Mouse (Mus musculus): Measurements from ENCODE around the gene Lgals12.

Lgals12 gene

GRCm38 (mm10) chr19:7606801-7607689 is at the start of gene Lgals12:
Lgals12 (minus strand) TSS chr19:7607193.
- peak; percentile 32 to 65 for DNase-seq

- DNase-seq = no peak
Measured at GRCm38 (mm10) chr19:7648913-7649666, 42.1 kb upstream of the Lgals12 start.

DNA sequence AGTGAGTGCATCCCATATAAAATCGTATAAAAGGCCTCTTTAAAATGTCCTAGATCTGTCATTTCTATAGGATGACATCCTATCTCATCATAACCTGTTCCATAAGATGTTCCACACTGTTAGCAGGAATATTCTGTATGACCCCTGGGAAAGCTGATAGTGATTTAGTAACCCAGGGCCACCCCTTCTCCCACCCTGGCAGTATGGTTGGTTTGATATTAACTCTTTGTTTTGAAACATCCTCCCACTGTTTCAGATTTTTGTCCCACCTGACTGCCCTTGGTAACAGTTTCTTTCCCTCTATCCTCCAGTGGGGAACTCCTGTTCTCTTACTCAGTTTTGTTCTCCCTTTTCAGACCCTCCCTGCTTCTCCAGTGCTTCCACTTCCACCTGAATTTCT is 26.8 kb upstream of the Lgals12 start:
- DNase-seq = no peak

- no peak for DNase-seq
Measured at GRCm38 (mm10) chr19:7633021-7633420, 26.0 kb upstream of the Lgals12 start.

DNA sequence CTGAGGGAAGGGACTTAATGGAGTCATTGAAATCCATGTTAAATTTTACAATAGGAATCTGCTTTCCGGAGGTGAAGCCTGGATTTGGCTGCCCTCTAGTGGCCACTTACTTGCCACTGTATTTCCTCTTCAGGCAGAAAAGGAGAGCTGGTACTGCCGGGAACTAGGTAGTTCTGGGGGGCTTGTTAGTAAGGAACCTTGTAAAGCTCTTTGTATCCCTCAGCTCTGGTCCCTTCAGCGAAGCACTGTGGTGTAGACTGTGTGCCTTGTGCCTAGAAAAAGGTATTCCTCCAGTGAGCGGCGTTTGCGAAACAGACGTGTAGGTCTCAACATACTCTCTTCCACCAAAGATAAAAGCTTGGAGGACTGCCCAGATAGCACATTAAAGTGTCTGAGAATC is 10.7 kb upstream of the Lgals12 start:
- peak; percentile 74 to 82 for DNase-seq

- no peak for DNase-seq
Measured at GRCm38 (mm10) chr19:7617085-7617484, 10.1 kb upstream of the Lgals12 start.

- no peak for DNase-seq
Measured at GRCm38 (mm10) chr19:7616231-7616930, 9.4 kb upstream of the Lgals12 start.

GRCm38 (mm10) chr19:7613151-7613550 is 6.2 kb upstream of the Lgals12 start:
- DNase-seq = no peak

GRCm38 (mm10) chr19:7611942-7612757 is 5.2 kb upstream of the Lgals12 start, which contains the start of gene Hrasls5:
Hrasls5 (plus strand) TSS chr19:7612541.
- peak; percentile 13 to 47 for DNase-seq

DNA sequence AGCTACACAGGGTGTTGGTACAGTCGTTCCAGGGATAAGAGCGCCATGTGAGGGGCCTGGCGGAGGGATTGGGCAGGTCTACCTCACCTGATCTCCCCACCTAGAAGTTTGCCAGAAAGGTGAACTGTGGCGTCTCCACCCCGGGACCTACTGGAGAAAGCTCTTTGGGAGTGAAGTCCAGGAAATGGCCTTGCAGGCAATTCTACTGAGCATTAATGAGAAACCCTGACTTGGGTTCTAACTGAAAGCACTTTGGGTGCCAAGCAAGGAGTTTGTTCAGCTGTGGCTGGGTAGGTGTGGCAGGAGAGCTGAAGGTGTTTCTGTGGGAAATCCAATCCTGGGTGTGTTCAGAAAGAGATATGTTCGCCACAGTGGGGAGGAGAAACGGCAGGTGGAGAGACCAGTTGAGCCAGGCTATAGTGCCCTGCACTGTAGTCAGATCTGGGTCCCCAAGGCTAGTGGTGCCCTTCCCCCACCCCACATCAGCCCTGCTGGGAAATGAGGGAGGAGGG is 753 bp upstream of the Lgals12 start:
- no peak for DNase-seq

DNA sequence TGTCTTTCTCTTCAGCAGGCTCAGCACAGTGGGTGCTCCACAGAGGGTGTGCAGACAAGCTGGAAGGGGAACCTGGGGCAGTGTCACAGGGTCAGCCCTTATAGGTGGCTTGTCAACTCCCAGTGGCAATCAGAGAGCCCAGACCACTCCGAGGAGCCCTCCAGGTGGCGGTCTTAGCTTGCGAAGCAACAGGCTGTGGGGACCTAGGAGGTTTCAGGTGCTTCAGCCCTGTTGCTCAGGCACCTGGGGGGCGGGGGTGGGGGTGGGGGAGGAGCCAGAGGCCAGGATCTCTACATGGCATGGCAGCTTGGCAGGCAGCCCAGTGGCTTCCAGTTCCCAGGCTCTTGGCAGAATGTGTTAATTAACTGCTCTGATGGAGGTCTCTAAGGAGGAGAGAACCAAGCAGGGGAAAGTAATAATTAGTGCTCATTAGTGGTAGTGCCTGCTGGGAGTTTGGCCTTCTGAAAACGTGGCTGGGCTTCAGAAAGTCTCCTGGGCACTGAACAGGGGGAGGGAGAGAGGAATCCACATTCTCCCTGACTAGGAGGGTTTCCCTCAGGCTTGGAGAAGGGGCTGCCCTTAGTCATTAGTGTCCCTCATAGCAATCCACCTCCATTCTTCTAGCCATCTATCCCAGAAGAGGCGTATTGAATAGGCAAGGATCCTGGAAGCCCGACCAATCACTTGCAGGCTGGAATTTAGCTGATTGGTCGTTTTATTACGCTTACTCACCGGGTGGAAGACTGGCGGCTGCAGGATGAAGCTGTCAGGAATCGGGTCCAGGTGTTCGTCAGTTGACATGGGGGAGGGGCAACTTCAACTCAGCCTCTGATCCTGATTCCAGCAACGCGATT is 836 bp downstream of the Lgals12 start:
- peak; percentile 90 to 92 for DNase-seq

- no peak for DNase-seq
Measured at GRCm38 (mm10) chr19:7605013-7605412, 2.0 kb downstream of the Lgals12 start.

DNA sequence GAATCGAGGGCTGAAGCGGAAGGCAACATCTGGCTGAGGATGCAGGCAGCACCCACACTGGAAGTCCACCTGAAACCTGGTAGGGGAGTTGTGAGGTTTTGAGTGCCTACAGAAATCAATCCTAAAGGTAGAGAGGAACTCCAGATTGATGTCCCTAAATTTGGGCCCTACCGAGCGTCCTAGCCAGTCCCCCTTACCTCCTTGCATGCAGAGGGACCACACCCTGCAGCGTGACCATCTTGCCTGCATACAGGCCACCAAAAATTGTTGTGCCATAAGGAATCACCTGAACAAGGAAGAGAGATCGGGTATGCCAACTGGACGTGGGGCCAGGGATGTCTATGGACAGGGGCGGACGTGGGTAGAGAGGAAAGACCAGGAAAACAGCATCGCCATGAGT is 2.9 kb downstream of the Lgals12 start:
- no peak for DNase-seq

DNA sequence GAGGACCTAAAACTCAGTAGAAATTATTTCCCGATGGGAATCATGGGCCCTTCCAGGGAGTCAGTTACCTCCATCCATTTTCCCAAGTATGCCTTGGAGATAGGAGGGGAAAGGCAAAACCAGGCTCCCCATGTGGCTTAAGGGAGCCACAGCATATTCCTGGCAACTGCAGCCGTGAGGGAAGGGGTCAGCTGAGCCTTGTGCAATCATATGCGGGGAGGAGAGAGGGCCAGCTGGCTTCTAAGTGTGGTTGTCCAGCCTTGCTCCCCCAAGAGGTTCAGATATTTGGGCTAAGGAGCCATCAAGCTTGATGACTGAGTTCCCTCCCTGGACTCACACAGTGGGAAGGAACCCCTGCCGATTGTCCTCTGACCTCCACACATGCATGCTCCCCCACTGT is 5.4 kb downstream of the Lgals12 start:
- no peak for DNase-seq

DNA sequence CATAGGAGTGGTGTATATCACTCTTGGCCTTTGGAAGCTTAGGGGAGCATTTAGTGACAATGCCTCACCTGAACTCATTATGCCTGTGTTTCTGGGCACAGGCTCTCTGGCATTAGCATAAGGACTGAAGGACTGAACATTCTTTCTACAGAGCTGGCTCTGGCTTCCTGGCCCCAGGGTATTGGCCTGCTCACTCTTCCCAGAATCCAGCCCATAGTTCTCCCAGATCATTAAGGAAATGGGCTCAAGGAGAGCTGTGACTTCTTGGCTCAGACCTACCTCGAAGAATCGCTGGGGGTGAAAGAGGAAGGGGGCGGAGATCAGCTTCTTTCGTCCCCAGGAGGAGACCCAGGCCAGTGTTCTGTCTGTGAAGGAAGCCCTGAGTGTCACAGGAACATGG is 8.5 kb downstream of the Lgals12 start:
- DNase-seq = peak; percentile 31 to 58

DNA sequence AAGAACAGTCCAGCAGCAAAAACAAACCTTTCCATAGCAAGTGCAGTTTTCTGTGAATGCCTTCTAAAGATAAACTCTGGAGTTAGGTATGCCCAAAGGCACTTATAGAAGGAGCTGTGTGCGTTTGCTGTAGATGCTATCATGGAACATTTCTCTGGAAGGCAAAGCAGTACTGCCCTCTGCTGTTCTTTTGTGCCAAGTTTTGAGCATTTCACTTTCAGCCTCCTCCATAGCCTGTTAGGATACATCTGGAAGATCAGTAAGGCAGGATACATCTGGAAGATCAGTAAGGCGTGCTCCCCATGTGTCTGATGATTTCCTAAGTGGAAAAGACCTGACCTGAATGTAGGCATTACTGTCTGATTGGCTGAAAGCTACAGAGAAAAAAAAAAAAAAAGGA is 11.5 kb downstream of the Lgals12 start:
- peak in 1 of 2 experiments; percentile 64 for DNase-seq

DNA sequence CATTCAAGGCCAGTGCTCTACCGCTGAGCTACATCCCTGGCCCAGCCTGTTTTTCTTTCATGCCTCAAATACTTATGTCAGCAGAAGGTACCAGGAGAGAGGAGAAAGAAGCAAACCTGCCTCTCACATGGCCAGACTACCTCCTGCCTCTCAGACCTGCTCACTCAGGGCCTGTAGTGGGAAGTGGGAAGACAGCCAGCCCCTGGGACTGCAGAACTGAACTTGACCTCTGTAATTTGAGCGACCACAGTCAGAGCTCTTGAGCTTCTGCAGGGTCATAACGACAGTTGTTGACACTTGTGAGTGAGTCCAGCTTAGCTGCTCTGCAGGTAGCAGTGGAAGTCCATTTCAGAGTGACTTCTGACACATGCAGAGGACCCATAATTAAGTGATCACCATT is 15.0 kb downstream of the Lgals12 start:
- peak; percentile 59 to 75 for DNase-seq

GRCm38 (mm10) chr19:7590795-7591194 is 16.2 kb downstream of the Lgals12 start:
- no peak for DNase-seq

DNA sequence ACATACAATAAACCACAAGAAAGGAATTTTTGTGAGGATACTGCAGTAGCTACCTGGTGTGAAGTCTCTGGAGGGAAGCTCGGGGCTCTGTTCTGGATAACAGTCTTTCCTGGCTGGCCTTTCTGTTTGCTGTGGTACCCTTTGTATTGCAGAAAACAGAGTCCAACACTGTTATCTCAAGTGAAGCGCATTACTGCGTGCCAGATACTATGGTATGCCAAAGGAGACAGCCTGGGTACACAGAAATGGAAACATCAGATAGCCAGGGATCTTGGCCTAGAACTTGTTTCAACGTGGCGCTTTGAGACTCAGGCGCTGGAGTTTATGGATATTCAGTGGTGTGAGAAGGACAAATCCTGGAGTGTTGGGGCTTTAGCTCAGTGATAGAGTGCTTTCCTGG is 21.2 kb downstream of the Lgals12 start:
- no peak for DNase-seq

DNA sequence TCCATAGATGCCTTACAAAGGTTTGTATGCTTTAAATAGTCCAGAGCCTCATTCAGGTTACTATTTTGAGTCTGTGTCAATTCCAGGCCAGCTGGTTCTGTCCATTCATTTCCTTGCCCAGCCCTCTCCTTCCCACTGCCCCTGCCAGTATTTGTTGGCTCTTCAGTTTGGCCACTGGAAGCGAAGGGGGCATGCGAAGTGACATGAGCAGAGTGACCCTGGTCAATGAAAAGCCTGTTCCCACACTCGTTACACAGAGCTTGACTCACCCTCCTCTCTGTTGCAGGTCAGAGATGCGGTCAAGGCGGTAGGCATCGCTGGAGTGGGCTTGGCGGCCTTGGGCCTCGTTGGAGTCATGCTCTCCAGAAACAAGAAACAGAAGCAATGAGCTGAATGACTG is 21.7 kb downstream of the Lgals12 start:
- no peak for DNase-seq

DNA sequence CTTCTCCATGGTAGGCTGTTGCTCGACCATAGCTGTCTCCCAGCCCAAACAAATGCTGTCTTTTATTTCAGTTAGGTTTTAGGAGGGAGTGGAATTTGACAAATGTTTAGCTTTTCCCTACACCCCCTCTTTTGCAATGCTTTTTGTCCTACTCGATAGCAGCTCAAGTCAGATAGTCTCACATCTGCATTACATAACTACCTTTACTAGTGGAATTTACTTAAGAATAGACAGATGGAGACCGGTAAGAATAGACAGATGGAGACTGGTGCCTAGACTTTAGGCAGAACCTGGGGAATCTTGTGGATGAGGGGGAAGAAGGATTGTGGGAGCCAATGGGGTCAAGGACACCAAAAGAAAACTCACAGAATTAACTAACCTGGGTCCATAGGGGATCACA is 23.4 kb downstream of the Lgals12 start:
- DNase-seq = no peak

Data from kidney, postnatal 25 days (tissue).